Mouse (Mus musculus) midbrain, embryonic 12.5 days (tissue): ENCODE results near the gene Smg6. TPM values are rescaled to one million over a fixed set of nuclear protein-coding genes. Genes with fewer than 3 reads are reported as not detected.

Experiments
- ATAC-seq: fragments of 200-750 bp; cut with Nextera tagmentation; 2 replicates; pipeline ENCODE4 v1.8.0; 2017; ENCODE audit warnings: low read depth, moderate TSS enrichment, moderate library complexity; ENCODE audit not compliant: low FRiP score
- H3K27ac ChIP-seq: fragments of 300-500 bp; sonication (generic); replicated peaks from 2 replicates; pipeline ENCODE4 v1.5.1; 2016; ENCODE audit warnings: mild to moderate bottlenecking
- H3K27me3 ChIP-seq: fragments of 300-500 bp; sonication (generic); 2 replicates; pipeline ENCODE4 v1.6.1; 2016; ENCODE audit warnings: mild to moderate bottlenecking
- H3K36me3 ChIP-seq: fragments of 300-500 bp; sonication (generic); 2 replicates; pipeline ENCODE4 v1.6.1; 2016
- H3K4me1 ChIP-seq: fragments of 300-500 bp; sonication (generic); 2 replicates; pipeline ENCODE4 v1.6.1; 2016
- H3K4me2 ChIP-seq: fragments of 300-500 bp; sonication (generic); replicated peaks from 2 replicates; pipeline ENCODE4 v1.6.1; 2016; ENCODE audit warnings: mild to moderate bottlenecking, moderate library complexity
- H3K4me3 ChIP-seq: fragments of 300-500 bp; sonication (generic); 2 replicates; pipeline ENCODE4 v1.5.1; 2016; ENCODE audit warnings: mild to moderate bottlenecking
- H3K9ac ChIP-seq: fragments of 300-500 bp; sonication (generic); replicated peaks from 2 replicates; pipeline ENCODE4 v1.6.1; 2016; ENCODE audit warnings: mild to moderate bottlenecking, moderate library complexity
- H3K9me3 ChIP-seq: fragments of 300-500 bp; sonication (generic); 2 replicates; pipeline ENCODE4 v1.6.1; 2016; ENCODE audit warnings: mild to moderate bottlenecking
- WGBS: fragments of 180-500 bp; shearing (Covaris S2); methylation state at CpG from one replicate; pipeline ENCODE4 v1.1.7; 2016; 5-methylcytosine and 5-hydroxymethylcytosine counted together
- polyA plus RNA-seq: library from polyadenylated mRNA; unstranded; fragments of >200 nt; fragmentation: Nextera tagmentation; extraction: Ambion mirVana; gene quantifications from 2 replicates; pipeline ENCODE4 v1.2.1, GENCODE M21; 2016

Gene Smg6
- polyA plus RNA-seq, 1 experiment from 2014 or later = 22.6 TPM

- Histone ChIP-seq H3K27ac (no peak overlapping the region), H3K27me3 (no peaks in the 10 kb centered on the region), H3K4me3 (no peak overlapping the region), H3K4me1 (peaks cover 4% of the 10 kb centered on the region; the same call in 1 of the 2 replicates), H3K36me3 (peaks cover 52% of the 10 kb centered on the region), H3K9ac (no peak overlapping the region), H3K4me2 (no peak overlapping the region), H3K9me3 (no peaks in the 10 kb centered on the region)
- WGBS = 84% methylated on average over 2 of the region's 2 CpGs
- no peak for ATAC-seq
Observed at GRCm38 (mm10) chr11:75145841-75146240, 220.2 kb downstream of the Smg6 start.

- Histone ChIP-seq H3K36me3 (peaks cover 52% of the 10 kb centered on the region), H3K4me1 (peaks cover 4% of the 10 kb centered on the region; the same call in 1 of the 2 replicates), H3K27ac (peak overlapping the region; percentile 43), H3K27me3 (no peaks in the 10 kb centered on the region), H3K9ac (no peak overlapping the region), H3K9me3 (no peaks in the 10 kb centered on the region), H3K4me3 (no peak overlapping the region), H3K4me2 (no peak overlapping the region)
- no peak; the same call in 1 of the 2 replicates for ATAC-seq
- 70% methylated on average over 11 of the region's 11 CpGs for WGBS
Observed at GRCm38 (mm10) chr11:75147106-75147845, 221.7 kb downstream of the Smg6 start.

- no peaks in the 10 kb centered on the region for H3K9me3 ChIP-seq
- H3K4me1 ChIP-seq = peaks cover 4% of the 10 kb centered on the region; the same call in 1 of the 2 replicates
- H3K27me3 ChIP-seq = no peaks in the 10 kb centered on the region
- no peak overlapping the region for H3K4me2 ChIP-seq
- no peak for ATAC-seq
- H3K36me3 ChIP-seq = peaks cover 48% of the 10 kb centered on the region
- no peak overlapping the region for H3K9ac ChIP-seq
- 60% methylated on average over 3 of the region's 3 CpGs for WGBS
- peak overlapping the region; percentile 43 for H3K27ac ChIP-seq
- no peak overlapping the region for H3K4me3 ChIP-seq
Observed at GRCm38 (mm10) chr11:75147846-75148168, 222.2 kb downstream of the Smg6 start.

- H3K36me3 ChIP-seq = peaks cover 41% of the 10 kb centered on the region
- no peak for ATAC-seq
- 92% methylated on average over 9 of the region's 11 CpGs for WGBS
Observed at GRCm38 (mm10) chr11:75148332-75149035, 222.9 kb downstream of the Smg6 start.

GRCm38 (mm10) chr11:75150346-75150745 lies 224.7 kb downstream of the Smg6 start:
- Histone ChIP-seq H3K4me1 (peaks cover 4% of the 10 kb centered on the region; the same call in 1 of the 2 replicates), H3K36me3 (peaks cover 24% of the 10 kb centered on the region; the same call in 1 of the 2 replicates), H3K27me3 (no peaks in the 10 kb centered on the region), H3K9me3 (no peaks in the 10 kb centered on the region), H3K4me3 (no peak overlapping the region), H3K4me2 (no peak overlapping the region), H3K27ac (no peak overlapping the region), H3K9ac (no peak overlapping the region)
- ATAC-seq = no peak
- WGBS = 81% methylated on average over 1 of the region's 1 CpGs

More at GRCm38 (mm10) chr11:75148332-75149035, 222.9 kb downstream of the Smg6 start:
- Histone ChIP-seq H3K27me3 (no peaks in the 10 kb centered on the region), H3K4me2 (no peak overlapping the region), H3K4me1 (peaks cover 4% of the 10 kb centered on the region; the same call in 1 of the 2 replicates), H3K27ac (peak overlapping the region; percentile 43; the same call in 1 of the 2 replicates), H3K9me3 (no peaks in the 10 kb centered on the region), H3K4me3 (no peak overlapping the region), H3K9ac (no peak overlapping the region)

- Histone ChIP-seq H3K27me3 (no peaks in the 10 kb centered on the region), H3K4me3 (no peak overlapping the region), H3K9me3 (no peaks in the 10 kb centered on the region), H3K4me2 (no peak overlapping the region), H3K9ac (no peak overlapping the region), H3K4me1 (no peaks in the 10 kb centered on the region; the same call in 1 of the 2 replicates), H3K27ac (no peak overlapping the region), H3K36me3 (peaks cover 18% of the 10 kb centered on the region; the same call in 1 of the 2 replicates)
- no peak for ATAC-seq
- WGBS = 80% methylated on average over 18 of the region's 18 CpGs
Observed at GRCm38 (mm10) chr11:75152603-75153557, 227.3 kb downstream of the Smg6 start.

GRCm38 (mm10) chr11:75154053-75154585 lies 228.5 kb downstream of the Smg6 start:
- 79% methylated on average over 6 of the region's 6 CpGs for WGBS
- H3K4me2 ChIP-seq = no peak overlapping the region
- no peaks in the 10 kb centered on the region for H3K4me1 ChIP-seq
- no peak overlapping the region for H3K4me3 ChIP-seq
- peaks cover 25% of the 10 kb centered on the region; the same call in 1 of the 2 replicates for H3K36me3 ChIP-seq
- H3K9ac ChIP-seq = no peak overlapping the region
- H3K9me3 ChIP-seq = no peaks in the 10 kb centered on the region
- no peak for ATAC-seq
- no peak overlapping the region for H3K27ac ChIP-seq
- H3K27me3 ChIP-seq = no peaks in the 10 kb centered on the region

GRCm38 (mm10) chr11:75155985-75156384 lies 230.4 kb downstream of the Smg6 start:
- 80% methylated on average over 6 of the region's 6 CpGs for WGBS
- no peak for ATAC-seq
- Histone ChIP-seq H3K9ac (no peak overlapping the region), H3K27me3 (no peaks in the 10 kb centered on the region), H3K4me2 (no peak overlapping the region), H3K4me3 (no peak overlapping the region), H3K36me3 (peaks cover 29% of the 10 kb centered on the region; the same call in 1 of the 2 replicates), H3K9me3 (no peaks in the 10 kb centered on the region), H3K4me1 (no peaks in the 10 kb centered on the region), H3K27ac (no peak overlapping the region)

GRCm38 (mm10) chr11:75156416-75156815 lies 230.8 kb downstream of the Smg6 start:
- Histone ChIP-seq H3K9me3 (no peaks in the 10 kb centered on the region), H3K27ac (no peak overlapping the region), H3K9ac (no peak overlapping the region), H3K27me3 (no peaks in the 10 kb centered on the region), H3K36me3 (peaks cover 31% of the 10 kb centered on the region), H3K4me3 (no peak overlapping the region), H3K4me2 (no peak overlapping the region), H3K4me1 (no peaks in the 10 kb centered on the region)
- WGBS = 77% methylated on average over 5 of the region's 5 CpGs
- no peak for ATAC-seq

- no peaks in the 10 kb centered on the region for H3K9me3 ChIP-seq
- no peak overlapping the region for H3K4me3 ChIP-seq
- no peak overlapping the region for H3K4me2 ChIP-seq
- ATAC-seq = no peak
- peaks cover 38% of the 10 kb centered on the region for H3K36me3 ChIP-seq
- H3K4me1 ChIP-seq = no peaks in the 10 kb centered on the region
- no peak overlapping the region for H3K27ac ChIP-seq
- no peak overlapping the region for H3K9ac ChIP-seq
- 79% methylated on average over 4 of the region's 4 CpGs for WGBS
- no peaks in the 10 kb centered on the region for H3K27me3 ChIP-seq
Observed at GRCm38 (mm10) chr11:75157037-75157436, 231.4 kb downstream of the Smg6 start.

GRCm38 (mm10) chr11:75157901-75158300 lies 232.3 kb downstream of the Smg6 start:
- no peak for ATAC-seq
- Histone ChIP-seq H3K4me3 (no peak overlapping the region), H3K4me2 (no peak overlapping the region), H3K9me3 (no peaks in the 10 kb centered on the region), H3K9ac (no peak overlapping the region), H3K4me1 (no peaks in the 10 kb centered on the region), H3K27ac (no peak overlapping the region), H3K27me3 (peaks cover 4% of the 10 kb centered on the region), H3K36me3 (peaks cover 46% of the 10 kb centered on the region)
- WGBS = 56% methylated on average over 2 of the region's 2 CpGs
